Mouse (Mus musculus): ENCODE data around the gene 2010315B03Rik.

DNA sequence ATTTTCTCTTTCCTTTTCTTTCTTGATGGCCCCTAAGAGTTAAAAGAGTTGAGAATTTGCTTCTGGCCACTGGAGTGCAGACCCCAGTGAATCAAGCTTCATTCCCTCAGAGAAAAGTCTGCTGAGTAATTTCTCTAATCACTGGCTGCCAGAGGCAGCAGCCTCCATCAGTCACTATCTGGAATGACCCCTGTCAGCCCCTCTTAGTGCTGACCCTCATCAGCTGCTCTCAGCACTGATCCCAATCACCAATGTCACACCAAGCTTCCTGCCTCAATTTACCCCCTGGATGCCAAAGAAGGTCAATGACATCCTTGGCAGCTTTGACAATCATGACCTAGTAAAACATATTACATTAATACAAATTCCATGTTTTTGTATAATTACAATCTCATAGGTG lies 45.0 kb downstream of the 2010315B03Rik start:
- TF ChIP-seq POLR2A (IDR thresholded peaks at IDR 0.05; ENCODE audit: low read depth, low read length) (no peak), ELF1 (IDR thresholded peaks at IDR 0.05; ENCODE audit: low read depth, low read length) (no peak), MAX (IDR thresholded peaks at IDR 0.05; ENCODE audit: low read length) (no peak), CHD2 (IDR thresholded peaks at IDR 0.05; ENCODE audit: low read length) (no peak), CTCF (conservative IDR thresholded peaks at IDR 0.05 in 1 of 2, IDR thresholded peaks at IDR 0.05 in 1 of 2; ENCODE audit: low read depth in 2 of 2, low read length in 2 of 2) (no peak), MEF2A (IDR thresholded peaks at IDR 0.05; ENCODE audit: borderline replicate concordance, low read depth, low read length) (no peak), EP300 (IDR thresholded peaks at IDR 0.05; ENCODE audit: low read length) (no peak), HCFC1 (IDR thresholded peaks at IDR 0.05; ENCODE audit: low read depth, low read length) (no peak)

Data from CH12.LX (cell line).